Mouse (Mus musculus) cerebral cortex, adult 2 months (tissue): ENCODE data around the gene Macrod2.

Source experiments
- WGBS: fragments of 180-500 bp; shearing (Covaris S2); methylation state at CpG from one replicate; pipeline ENCODE4 v1.1.7; 2018; 5-methylcytosine and 5-hydroxymethylcytosine counted together

The Macrod2 gene

GRCm38 (mm10) chr2:140395179-140395578, at the start of gene Macrod2:
TSS of gene Macrod2 (plus strand) at chr2:140395309.
- WGBS: under 1% methylated on average over 47 of the region's 47 CpGs

GRCm38 (mm10) chr2:140359905-140360304, 35.2 kb upstream of the Macrod2 start:
- 67% methylated on average over 2 of the region's 2 CpGs for WGBS

- 56% methylated on average over 1 of the region's 1 CpGs for WGBS
Measured at GRCm38 (mm10) chr2:140364804-140365203, 30.3 kb upstream of the Macrod2 start.

GRCm38 (mm10) chr2:140389525-140389924, 5.6 kb upstream of the Macrod2 start, which contains the start of gene Sel1l2:
TSS of gene Sel1l2 (minus strand) at chr2:140389706.
- 46% methylated on average over 4 of the region's 4 CpGs for WGBS

GRCm38 (mm10) chr2:140395744-140396231, 679 bp downstream of the Macrod2 start:
- WGBS: 0% methylated on average over 29 of the region's 58 CpGs

- 8% methylated on average over 4 of the region's 4 CpGs for WGBS
Measured at GRCm38 (mm10) chr2:140427283-140427682, 32.2 kb downstream of the Macrod2 start.

GRCm38 (mm10) chr2:140439081-140439480, 44.0 kb downstream of the Macrod2 start:
- WGBS: 84% methylated on average over 4 of the region's 4 CpGs

- WGBS: 81% methylated on average over 2 of the region's 2 CpGs
Measured at GRCm38 (mm10) chr2:140448636-140449035, 53.5 kb downstream of the Macrod2 start.

GRCm38 (mm10) chr2:140475770-140476169, 80.7 kb downstream of the Macrod2 start:
- WGBS: 55% methylated on average over 2 of the region's 2 CpGs

GRCm38 (mm10) chr2:140476891-140477290, 81.8 kb downstream of the Macrod2 start:
- WGBS: 86% methylated on average over 4 of the region's 4 CpGs

- WGBS: 78% methylated on average over 2 of the region's 2 CpGs
Measured at GRCm38 (mm10) chr2:140482604-140483003, 87.5 kb downstream of the Macrod2 start.

- WGBS: 36% methylated on average over 3 of the region's 3 CpGs
Measured at GRCm38 (mm10) chr2:140497688-140498087, 102.6 kb downstream of the Macrod2 start.

GRCm38 (mm10) chr2:140500951-140501350, 105.8 kb downstream of the Macrod2 start:
- 26% methylated on average over 5 of the region's 5 CpGs for WGBS

GRCm38 (mm10) chr2:140521472-140521871, 126.4 kb downstream of the Macrod2 start:
- WGBS: 60% methylated on average over 2 of the region's 2 CpGs

- 33% methylated on average over 2 of the region's 2 CpGs for WGBS
Measured at GRCm38 (mm10) chr2:140530214-140530613, 135.1 kb downstream of the Macrod2 start.

GRCm38 (mm10) chr2:140532024-140532423, 136.9 kb downstream of the Macrod2 start:
- 80% methylated on average over 3 of the region's 3 CpGs for WGBS

- WGBS: 44% methylated on average over 9 of the region's 9 CpGs
Measured at GRCm38 (mm10) chr2:140532859-140533519, 137.9 kb downstream of the Macrod2 start.

GRCm38 (mm10) chr2:140533621-140534020, 138.5 kb downstream of the Macrod2 start:
- WGBS: 55% methylated on average over 8 of the region's 8 CpGs

- 63% methylated on average over 3 of the region's 3 CpGs for WGBS
Measured at GRCm38 (mm10) chr2:140534583-140534982, 139.5 kb downstream of the Macrod2 start.

- WGBS: 92% methylated on average over 5 of the region's 5 CpGs
Measured at GRCm38 (mm10) chr2:140535832-140536571, 140.9 kb downstream of the Macrod2 start.

- 67% methylated on average over 2 of the region's 2 CpGs for whole genome bisulfite sequencing
Measured at GRCm38 (mm10) chr2:140549286-140549685, 154.2 kb downstream of the Macrod2 start.

- WGBS: 61% methylated on average over 2 of the region's 2 CpGs
Measured at GRCm38 (mm10) chr2:140561426-140561825, 166.3 kb downstream of the Macrod2 start.

GRCm38 (mm10) chr2:140570874-140571273, 175.8 kb downstream of the Macrod2 start:
- WGBS: 65% methylated on average over 6 of the region's 6 CpGs
